Mouse (Mus musculus) bone marrow macrophage, adult 2 months (primary cell): ENCODE data around the gene Trp73.

Experiments used
- CTCF ChIP-seq: IDR thresholded peaks from 2 replicates; pipeline ENCODE4 v1.5.1; 2012; ENCODE audit warnings: low read depth, mild to moderate bottlenecking, low read length, moderate library complexity
- POLR2A ChIP-seq: IDR thresholded peaks from 2 replicates; pipeline ENCODE4 v1.6.1; 2012; ENCODE audit warnings: mild to moderate bottlenecking, low read depth, low read length, borderline replicate concordance

DNA sequence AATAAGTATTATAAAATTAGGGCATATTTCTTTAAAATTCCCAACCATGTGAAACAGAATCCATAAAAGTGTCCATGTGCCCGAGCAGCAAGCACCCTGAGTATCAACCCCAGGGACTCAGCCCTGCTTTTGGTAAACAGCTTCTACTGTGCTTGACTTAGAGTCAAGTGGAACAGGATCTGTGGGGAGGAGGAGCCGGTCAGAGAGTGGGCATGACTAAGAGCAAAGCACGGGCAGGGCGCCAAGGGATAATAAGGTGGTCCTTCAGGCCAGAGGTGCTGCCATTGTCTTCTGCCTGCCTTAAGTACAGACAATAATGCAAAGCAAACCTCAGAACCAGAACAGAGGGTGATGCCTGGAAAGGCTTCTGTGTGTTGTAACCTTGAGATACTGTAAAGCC lies 132.2 kb downstream of the Trp73 start:
- TF ChIP-seq POLR2A, result no peak
- no peak for TF ChIP-seq CTCF
